Mouse (Mus musculus) cerebellum, adult 2 months (tissue): ENCODE results near the gene Rrp36.

ENCODE experiments used
- CTCF ChIP-seq: fragments of 200-500 bp; IDR thresholded peaks from 2 replicates; pipeline ENCODE4 v1.5.1; 2011; ENCODE audit warnings: low read depth, mild to moderate bottlenecking, control low read depth, low read length, moderate library complexity, borderline replicate concordance; ENCODE audit not compliant: insufficient read depth
- POLR2A ChIP-seq: fragments of 200-500 bp; IDR thresholded peaks from 2 replicates; pipeline ENCODE4 v1.6.1; 2011; ENCODE audit warnings: low read length, control low read depth, borderline replicate concordance; ENCODE audit not compliant: insufficient read depth

- TF ChIP-seq CTCF (no peak), POLR2A (no peak)
These were observed 17.2 kb upstream of the Rrp36 start for GRCm38 (mm10) chr17:46691390-46691789.
